Mouse (Mus musculus): ENCODE data around the gene Oxct2a.
A peak's percentile ranks its signal among the peaks of the same experiment; 100 is the strongest.
"Not testable (repeated sequence)": the region's sequence is repeated elsewhere in the genome, so short reads cannot be mapped to it uniquely, and the experiment has no call there.

Gene Oxct2a

DNA sequence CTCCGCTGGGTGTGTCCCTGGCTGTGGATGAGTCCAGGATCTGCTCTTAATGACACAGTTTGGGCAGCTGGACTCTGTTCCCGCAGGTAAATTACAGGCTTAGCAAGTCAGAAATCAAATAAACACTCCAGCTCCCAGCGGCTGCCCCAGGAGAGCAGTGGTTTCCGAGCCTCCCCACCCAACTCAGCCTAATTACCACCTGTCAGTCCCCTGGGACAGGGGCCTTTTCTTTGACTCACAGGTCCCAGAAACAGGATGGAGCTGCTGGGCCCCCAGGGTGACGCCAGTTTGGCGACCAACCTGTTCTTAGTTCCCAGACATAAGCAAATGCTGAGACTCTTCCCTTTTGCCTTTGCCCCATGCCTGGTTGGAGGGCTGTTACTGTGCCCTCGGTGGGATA, 11.6 kb downstream of the Oxct2a start:
- no peak for DNase-seq (ENCODE audit: low spot score)

DNA sequence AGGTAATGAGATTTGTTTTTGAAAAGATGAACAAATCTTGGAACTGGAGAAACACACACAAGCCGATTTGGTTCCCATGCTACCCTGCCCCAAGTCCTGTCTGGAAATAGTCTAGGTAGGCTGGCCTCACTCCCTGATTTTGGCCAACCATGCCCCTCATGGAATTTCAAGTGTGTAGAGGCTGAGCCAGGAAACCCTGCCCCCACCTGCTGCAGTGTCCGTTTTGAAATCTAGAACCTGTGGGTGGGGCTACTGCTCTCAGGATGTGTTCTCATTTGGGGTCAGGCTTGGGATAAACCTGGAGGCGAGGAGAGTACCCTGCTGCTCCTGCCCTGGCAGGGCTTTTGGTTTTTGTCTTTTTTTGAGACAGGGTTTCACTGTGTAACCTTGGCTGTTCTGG, 15.1 kb downstream of the Oxct2a start:
- DNase-seq (ENCODE audit: low spot score): no peak

DNA sequence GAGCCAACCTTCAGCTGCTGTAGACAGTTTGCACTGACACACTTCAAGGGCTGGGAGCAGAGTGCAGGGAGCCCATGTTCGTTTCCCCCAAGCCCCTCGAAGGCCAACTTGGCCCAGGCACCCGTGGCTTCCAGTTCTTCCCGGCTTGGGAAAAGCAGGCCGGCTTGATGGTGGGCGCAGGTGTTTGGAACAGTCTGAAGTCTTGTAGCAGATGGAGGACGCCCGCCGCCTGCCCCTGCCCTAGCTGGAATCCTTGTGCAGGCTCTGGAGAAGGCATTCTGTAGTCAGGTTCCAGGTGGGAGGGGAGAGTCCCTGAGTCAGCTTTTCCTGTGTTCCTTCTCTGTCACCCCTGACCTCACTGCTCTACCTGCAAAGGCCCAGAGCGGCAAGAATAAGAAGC, 16.4 kb downstream of the Oxct2a start:
- no peak for DNase-seq (ENCODE audit: low spot score)

DNA sequence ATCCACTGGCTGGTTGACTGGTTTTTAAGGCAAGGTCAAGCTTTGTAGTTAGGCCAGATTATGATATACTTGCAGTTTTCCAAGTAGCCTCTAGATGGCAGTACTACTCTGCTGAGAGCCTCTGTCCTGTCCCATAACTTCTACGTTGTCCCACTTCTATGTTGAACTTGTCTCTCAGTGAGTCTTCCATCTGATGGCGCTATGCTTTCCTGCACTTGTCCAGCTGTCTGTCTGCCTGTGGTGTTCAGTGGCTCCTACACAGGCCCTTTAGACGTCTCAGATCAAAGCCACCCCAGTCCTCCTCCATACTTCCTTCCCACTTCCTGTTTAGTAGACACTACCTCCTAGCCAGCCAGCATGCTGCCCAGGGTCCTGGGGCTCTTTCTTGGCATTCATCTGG, 17.6 kb downstream of the Oxct2a start:
- no peak for DNase-seq (ENCODE audit: low spot score)

DNA sequence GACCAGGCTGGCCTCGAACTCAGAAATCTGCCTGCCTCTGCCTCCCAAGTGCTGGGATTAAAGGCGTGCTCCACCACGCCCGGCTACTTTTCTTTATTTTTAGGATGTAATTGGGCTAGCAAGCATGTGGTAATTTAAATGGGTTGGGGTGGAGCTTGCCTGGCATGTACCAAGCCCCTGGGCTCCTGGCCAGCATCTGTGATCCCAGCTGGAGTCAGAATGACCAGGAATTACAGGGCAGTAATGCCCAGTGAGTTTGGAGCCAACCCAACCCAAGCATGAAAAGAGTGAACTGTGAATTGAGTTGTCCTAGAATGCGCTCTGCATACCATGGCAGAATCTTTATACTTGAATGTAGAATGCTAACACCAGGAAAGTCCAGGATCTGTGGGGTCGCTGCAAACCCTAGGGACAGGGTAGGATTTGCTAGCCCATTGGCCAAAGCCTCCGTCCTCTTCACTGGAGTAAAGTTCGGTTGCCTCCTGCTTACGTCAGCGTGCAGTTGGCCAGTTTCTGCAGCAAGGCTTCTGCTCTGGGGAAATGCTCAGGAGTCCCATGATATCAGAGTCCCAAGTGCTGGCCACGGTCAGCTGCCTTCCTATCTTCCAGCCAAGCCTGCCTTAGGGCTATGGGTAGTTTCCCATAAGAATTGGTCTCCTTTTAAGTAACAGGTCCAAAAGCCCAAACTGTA, 24.3 kb downstream of the Oxct2a start:
- no peak for DNase-seq (ENCODE audit: low spot score)

DNA sequence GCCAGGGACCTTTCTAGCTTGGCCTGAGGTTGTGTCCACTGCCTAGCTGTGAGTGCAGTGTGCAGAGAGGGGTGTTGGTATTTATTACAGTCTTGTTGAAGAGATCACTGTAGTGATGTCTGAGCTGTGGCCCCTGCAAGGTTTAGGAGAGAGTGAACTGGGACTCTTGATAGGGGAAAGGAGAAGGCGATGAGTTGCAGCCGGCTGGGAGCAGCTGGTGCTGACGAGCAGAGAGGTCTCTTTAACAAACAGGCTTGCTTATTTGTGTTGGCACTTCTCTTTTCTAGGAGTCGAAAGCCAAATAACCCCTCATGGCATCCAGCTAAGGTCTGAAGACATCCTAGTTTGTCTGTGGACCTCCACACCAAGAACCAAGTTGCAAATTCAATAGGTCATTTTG, 25.2 kb downstream of the Oxct2a start:
- DNase-seq (ENCODE audit: low spot score): no peak

DNA sequence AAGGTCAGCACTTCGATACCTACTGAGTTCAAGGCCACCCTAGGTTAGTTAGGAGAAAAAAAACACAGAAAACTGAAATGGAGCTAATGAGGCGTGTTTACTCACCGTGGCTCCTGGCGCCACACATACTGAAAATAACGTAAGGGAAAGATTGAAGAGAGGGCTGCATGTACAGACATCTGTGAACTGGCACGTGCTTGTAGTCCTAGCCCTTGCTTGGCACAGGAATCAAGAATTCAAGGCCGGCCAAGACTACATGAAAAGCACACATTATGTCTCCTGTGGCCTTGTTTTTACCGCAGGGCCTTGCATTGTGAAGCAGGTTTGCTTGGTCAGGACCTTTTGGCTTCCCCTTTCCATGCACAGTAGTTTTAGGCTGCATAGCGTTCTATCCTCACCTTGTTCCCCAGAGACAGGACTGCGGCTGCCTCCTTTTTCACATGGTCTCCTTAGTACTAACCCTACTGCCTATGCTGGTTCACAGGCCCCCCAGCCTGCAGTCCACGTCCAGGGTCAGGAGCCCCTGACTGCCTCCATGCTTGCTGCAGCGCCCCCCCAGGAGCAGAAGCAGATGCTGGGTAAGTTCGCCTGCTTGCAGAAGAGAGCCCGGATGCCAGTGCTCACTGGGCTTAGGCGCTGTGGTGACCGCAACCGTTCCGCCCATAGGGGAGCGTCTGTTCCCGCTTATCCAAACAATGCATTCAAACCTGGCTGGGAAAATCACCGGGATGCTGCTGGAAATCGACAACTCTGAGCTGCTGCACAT, 26.1 kb downstream of the Oxct2a start:
- no peak for DNase-seq (ENCODE audit: low spot score)

DNA sequence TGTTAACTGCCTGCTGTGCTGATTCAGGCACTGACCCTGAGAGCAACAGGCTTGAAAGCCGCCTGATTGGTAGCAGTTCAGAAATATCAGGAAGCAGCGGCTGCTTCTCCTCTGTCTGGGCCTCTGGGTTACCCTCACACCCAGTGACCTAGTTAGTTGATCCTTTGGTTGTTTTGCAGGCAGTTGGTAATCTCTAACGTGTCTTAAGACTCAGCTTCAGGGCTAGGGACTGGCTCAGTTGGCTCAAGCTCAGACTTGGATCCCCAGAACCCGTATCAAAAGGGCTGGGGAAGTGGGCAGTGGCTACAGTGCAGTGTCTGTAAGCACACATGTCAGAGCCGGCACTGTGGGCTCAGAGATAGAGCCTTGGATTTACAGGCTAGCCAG, 27.3 kb downstream of the Oxct2a start:
- no peak for DNase-seq (ENCODE audit: low spot score)

DNA sequence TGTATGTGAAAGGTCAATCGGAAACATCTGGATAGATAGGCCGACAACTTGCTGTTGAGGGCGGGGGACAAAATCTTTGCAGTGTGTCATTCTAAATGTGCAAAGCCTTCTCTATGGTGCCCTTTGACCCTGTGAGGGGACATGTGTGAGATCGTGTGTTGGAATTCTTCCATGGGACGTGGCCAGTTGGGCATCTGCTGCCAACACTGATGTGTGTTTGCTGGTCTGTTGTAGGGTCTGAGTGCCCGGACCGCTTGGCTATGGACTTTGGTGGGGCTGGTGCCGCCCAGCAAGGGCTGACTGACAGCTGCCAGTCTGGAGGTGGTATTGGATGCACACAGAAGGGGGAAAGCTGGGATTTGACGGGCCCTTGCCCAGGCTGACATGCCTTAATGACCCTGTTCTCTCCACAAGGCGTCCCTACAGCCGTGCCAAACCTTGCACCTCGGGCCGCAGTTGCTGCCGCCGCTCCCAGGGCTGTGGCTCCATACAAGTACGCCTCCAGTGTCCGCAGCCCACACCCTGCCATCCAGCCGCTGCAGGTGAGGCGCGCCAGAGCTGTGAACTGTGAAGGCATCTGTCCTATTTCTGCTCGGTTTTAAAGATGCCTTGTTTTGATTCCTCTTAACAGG, 27.8 kb downstream of the Oxct2a start:
- DNase-seq (ENCODE audit: low spot score): no peak

DNA sequence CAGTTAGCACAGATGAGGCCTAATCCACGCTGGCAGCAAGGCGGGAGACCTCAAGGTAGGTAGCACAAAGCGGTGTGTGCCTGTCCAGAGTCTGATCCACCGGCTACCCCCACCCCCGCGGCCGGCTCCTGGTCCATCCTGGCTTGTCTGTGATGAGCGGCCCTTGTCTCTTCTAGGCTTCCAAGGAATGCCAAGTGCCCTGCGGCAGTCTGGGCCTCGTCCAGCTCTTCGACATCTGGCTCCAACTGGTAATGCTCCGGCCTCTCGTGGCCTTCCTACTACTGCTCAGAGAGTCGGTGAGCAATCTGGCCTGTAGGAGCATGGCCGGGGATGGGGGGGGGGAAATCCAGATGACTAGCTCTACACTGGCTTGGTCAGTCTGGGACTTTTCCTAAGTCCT, 28.4 kb downstream of the Oxct2a start:
- DNase-seq (ENCODE audit: low spot score): not testable (repeated sequence)

DNA sequence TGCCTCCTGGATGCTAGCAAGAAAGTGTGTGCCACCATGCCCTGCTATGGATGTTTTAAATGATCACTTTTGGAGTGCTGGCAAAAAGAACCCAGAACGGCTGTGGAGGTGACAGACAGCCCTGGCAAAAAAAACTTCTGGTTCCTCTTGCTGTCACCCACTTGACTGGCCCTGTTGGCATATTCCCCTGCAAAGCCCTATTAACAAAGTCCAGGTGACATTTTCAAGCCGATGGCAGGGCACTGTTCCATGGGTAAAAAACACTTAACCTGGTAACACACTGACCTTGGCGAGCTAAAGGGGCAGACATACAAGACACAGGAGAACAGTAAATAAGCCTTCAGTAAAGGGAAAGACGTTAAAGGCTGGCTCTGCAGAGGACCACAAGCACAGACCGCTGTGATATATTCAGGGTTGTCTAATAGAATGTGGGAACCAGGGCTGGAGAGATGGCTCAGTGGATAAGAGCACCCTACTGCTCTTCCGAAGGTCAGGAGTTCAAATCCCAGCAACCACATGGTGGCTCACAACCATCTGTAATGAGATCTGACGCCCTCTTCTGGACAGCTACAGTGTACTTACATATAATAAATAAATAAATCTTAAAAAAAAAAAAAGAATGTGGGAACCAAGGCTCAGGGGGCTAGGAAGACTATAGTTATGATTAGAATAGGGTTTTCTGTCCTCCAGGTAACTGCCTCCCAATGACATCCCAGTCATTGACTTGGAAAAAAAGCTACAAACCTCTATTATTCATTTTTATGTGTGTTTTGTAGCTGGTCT, 29.6 kb downstream of the Oxct2a start:
- DNase-seq (ENCODE audit: low spot score): no peak

DNA sequence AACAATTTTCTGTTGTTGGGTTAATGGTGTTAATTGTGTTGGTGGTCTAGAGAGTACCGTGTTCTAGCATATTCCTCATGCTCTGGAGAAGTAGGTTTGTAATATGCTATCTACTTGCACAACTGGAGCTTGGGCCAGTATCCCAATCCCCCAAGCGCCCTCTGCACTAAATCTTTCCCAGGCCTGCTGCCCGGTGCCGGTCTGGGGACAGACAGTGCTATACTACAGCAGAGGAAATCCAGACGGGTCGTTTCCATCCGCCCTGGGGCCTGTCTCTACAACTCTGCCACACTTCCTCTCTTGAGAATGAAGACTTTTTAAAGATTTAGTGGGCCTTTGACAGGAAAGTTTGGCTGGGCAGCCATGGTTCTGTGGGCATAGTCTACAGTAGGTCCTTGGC, 30.4 kb downstream of the Oxct2a start:
- DNase-seq (ENCODE audit: low spot score): no peak

DNA sequence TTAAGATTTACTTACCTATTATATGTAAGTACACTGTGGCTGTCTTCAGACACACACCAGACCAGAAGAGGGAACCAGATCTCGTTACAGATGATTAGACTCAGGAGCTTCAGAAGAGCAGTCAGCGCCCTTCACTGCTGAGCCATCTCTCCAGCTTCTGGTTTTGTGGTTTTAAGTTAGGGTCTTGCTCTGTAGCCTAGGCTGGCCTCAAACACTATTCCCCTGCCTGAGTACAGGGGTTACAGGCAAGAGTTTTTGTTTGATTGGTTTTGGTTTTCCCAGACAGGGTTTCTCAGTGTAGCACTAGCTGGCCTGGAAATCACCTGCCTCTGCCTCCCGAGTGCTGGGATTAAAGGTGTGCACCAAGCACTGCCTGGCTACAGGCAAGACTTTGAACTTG, 31.0 kb downstream of the Oxct2a start:
- no peak for DNase-seq (ENCODE audit: low spot score)

DNA sequence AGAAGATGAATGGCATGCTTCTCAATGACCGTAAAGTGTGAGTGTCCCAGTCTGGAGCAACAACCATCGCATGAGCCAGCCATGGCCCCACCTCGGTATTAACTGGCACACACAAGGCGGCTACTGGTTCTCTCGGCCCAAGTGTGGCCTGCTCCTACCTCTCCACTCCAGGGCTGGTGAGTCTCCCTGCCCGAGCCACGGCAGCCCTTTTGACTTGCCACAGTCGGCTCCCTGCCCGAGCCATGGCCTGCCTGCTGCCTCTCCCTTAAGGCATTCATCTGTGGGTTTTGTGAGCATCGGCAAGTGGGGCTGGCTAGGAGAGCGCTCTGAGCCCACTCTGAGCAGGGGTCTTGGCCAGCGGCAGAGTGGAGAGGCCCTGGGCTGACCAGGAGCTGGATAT, 34.4 kb downstream of the Oxct2a start:
- no peak for DNase-seq (ENCODE audit: low spot score)

DNA sequence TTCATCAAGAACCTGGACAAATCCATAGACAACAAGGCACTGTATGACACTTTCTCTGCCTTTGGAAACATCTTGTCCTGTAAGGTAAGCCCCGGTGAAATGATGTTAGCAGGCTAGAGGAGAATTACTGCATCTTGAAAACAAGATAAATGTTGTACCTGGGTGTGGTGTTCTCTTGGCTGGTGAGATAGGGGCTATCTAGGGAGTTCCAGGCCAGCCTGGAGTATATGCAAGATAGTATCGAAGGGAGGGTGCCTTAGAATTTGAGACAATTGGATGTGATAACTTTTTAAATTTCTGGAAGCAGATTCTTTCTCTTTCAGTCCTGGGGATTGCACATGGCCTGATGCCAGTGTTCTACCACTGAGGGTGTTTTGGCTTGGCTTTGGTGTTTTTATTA, 36.6 kb downstream of the Oxct2a start:
- no peak for DNase-seq (ENCODE audit: low spot score)

DNA sequence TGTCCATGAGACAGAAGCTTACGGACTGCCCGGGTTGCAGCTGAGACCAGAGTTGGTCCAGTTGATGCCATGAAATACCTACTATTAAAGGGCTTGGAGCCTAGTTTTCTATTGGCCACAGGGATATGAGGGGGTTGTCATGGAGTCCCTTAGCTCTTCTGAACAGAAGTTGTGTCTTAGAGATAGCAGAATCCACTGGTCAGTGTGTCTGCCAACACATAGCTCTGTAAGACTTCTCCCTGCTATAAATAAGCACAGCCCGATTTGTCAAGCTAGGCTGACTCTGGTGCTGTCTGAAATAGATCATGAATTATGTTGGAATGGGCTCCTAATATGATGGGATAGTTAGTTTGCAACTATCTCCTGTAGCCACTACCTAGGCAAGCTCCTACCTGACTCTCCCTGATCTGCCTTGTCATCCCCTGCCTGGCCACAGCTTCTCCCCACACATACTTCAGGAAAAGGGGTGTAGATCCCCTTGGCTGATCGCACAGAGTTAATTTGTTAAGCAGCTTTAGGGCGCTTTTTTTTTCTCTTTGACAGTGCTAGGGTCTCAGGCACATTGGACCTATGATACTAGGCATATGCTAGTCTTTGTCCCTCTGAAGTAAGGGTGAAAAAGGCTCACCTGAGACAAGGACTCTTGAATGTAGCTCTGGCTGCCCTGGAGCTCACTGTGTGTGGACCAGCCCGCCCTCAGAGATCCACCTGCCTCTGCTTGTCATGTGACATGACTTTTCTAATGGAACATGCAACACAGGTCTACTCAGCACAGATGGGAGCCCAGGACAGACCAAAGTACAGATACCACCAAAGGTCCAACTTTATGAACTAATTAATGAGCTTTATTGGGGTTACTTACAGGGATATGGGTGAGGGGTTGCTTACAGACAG, 38.5 kb downstream of the Oxct2a start:
- DNase-seq (ENCODE audit: low spot score): no peak

DNA sequence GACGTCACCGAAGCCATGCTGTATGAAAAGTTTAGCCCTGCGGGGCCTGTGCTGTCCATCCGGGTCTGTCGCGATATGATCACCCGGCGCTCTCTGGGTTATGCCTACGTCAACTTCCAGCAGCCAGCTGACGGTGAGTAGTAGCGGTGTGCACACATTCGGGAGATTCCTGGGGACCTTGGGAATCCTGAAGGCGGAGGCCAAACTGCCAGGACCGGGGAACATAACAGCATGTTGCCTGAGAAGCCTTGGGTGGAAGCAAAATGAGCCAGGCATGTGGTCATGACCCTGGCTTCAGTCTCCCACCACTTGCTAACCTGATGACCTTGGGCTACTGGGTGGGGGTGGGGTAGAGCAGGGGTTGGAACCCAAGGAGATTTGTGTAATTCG, 39.8 kb downstream of the Oxct2a start:
- not testable (repeated sequence) for DNase-seq (ENCODE audit: low spot score)

DNA sequence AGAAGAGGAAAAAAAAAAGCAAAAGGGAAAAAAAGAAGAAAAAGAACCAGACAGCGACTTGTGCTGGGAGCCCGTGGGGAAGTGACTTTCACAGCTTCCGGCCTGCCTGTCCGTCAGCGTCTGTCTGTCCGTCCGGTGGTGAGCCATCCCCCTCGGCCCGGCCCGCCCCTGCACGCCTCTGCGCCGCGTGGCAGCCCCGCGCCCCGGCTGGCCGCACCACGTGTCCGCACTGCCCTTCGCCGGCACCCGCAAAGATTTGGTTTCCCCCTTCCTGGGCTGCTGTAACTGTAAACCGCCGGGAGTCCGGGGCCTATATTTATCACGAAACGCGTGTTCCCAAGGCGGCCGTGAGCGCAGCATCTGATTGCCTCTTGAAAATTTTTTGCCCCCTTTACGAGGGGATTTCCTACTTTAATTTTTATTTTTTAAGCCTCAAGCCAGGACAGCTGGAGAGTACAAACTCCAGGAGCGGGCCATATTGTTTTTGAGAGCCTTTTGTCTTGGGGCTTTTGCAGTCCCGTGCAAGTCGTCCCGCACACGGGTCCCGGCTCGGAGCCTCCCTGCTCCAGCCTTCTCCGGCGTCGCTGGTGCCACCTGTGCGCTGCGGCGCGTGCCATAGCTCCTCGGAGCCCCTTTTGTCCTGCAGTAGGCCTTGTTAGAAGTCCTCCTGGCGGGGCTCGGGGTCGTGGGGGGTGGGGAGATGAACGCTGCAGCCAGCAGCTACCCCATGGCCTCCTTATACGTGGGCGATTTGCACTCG, 40.3 kb downstream of the Oxct2a start:
- DNase-seq (ENCODE audit: low spot score): not testable (repeated sequence)

DNA sequence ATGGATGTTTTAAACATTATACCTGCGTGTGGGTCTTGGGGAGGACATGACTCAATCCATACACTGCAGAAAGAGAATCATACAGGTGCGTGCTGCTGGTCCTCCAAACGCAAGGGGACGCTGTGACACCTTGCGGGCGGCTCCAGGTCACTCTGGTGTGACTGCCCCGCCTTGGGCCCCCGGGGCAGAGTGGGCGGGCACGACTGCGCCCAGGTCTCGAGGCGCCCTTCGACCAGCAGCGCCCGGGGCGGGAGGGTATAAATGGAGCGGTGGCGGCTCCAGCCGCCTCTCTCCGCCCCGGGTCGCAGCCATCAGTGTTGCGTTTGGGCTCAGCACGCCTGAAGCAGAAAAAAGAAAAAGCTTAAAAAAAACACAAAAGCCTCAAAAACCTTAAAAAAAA, 40.9 kb downstream of the Oxct2a start:
- DNase-seq (ENCODE audit: low spot score): peak; percentile 78

DNA sequence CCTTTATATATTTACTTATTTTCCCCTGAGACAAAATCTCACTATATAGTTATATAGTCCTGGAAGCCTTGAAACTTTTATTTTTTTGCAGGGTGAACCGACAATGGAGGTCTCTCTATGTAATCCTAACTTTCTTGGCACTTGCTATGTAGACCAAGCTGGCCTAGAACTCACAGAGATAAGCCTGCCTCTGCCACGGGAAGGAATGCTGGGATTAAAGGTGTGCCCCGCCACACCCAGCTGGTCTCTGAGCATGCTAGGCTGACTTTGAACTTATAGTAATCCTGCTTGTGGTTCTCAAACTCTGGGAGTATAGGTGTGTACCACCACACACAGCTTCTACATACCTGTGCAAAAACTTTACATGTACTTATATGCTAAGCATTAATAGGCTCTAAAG, 43.3 kb downstream of the Oxct2a start:
- DNase-seq (ENCODE audit: low spot score): no peak

All from ovary, postnatal 10 days (tissue).